Mouse (Mus musculus): ENCODE results near the gene Scgb2b20. TPM values are rescaled to one million over a fixed set of nuclear protein-coding genes. Genes with fewer than 3 reads are reported as not detected.
"Not testable (repeated sequence)": the region's sequence is repeated elsewhere in the genome, so short reads cannot be mapped to it uniquely, and the experiment has no call there.

The Scgb2b20 gene
- not detected in 2 replicates for polyA plus RNA-seq (2014; fragmentation: Nextera tagmentation; extraction: Ambion mirVana)

- H3K4me3 ChIP-seq (ENCODE audit: low read depth, low read length); H3K4me2 ChIP-seq (replicated peaks; ENCODE audit: low read depth, low read length); H3K9me3 ChIP-seq (ENCODE audit: control insufficient read depth, low read length); H3K36me3 ChIP-seq (ENCODE audit: control insufficient read depth, insufficient read depth, low read length); ATAC-seq (ENCODE audit: low FRiP score); H3K9ac ChIP-seq (ENCODE audit: low read depth, low read length); H3K27me3 ChIP-seq (ENCODE audit: control insufficient read depth, insufficient read depth, low read length); H3K27ac ChIP-seq (ENCODE audit: low read depth, low read length); H3K4me1 ChIP-seq (replicated peaks; ENCODE audit: control insufficient read depth, insufficient read depth, low read length); DNase-seq (ENCODE audit: low spot score): not testable (repeated sequence)
- 86% methylated on average over 2 of the region's 2 CpGs for WGBS
These were observed at the start of gene Scgb2b20 for GRCm38 (mm10) chr7:33366222-33366621. Scgb2b20 (minus strand) TSS chr7:33366322.

GRCm38 (mm10) chr7:33409681-33410080, 43.6 kb upstream of the Scgb2b20 start:
- not testable (repeated sequence) for ATAC-seq (ENCODE audit: low FRiP score); H3K4me3 ChIP-seq (ENCODE audit: low read depth, low read length); H3K27ac ChIP-seq (ENCODE audit: low read depth, low read length); H3K4me2 ChIP-seq (replicated peaks; ENCODE audit: low read depth, low read length); H3K9ac ChIP-seq (ENCODE audit: low read depth, low read length); H3K9me3 ChIP-seq (ENCODE audit: control insufficient read depth, low read length); H3K36me3 ChIP-seq (ENCODE audit: control insufficient read depth, insufficient read depth, low read length); DNase-seq (ENCODE audit: low spot score); H3K27me3 ChIP-seq (ENCODE audit: control insufficient read depth, insufficient read depth, low read length); H3K4me1 ChIP-seq (replicated peaks; ENCODE audit: control insufficient read depth, insufficient read depth, low read length)
- 60% methylated on average over 1 of the region's 1 CpGs for WGBS

- no peak overlapping the region for H3K9ac ChIP-seq (ENCODE audit: low read depth, low read length)
- DNase-seq (ENCODE audit: low spot score) (no peak), ATAC-seq (ENCODE audit: low FRiP score) (no peak)
- no peak overlapping the region for H3K27ac ChIP-seq (ENCODE audit: low read depth, low read length)
- H3K4me1 ChIP-seq (replicated peaks; ENCODE audit: control insufficient read depth, insufficient read depth, low read length), result no peaks in the 10 kb centered on the region
- H3K4me2 ChIP-seq (replicated peaks; ENCODE audit: low read depth, low read length), result no peak overlapping the region
- H3K36me3 ChIP-seq (ENCODE audit: control insufficient read depth, insufficient read depth, low read length), result no peaks in the 10 kb centered on the region
- 82% methylated on average over 1 of the region's 1 CpGs for WGBS
- H3K27me3 ChIP-seq (ENCODE audit: control insufficient read depth, insufficient read depth, low read length), result no peaks in the 10 kb centered on the region
- no peak overlapping the region for H3K4me3 ChIP-seq (ENCODE audit: low read depth, low read length)
- H3K9me3 ChIP-seq (ENCODE audit: control insufficient read depth, low read length), result no peaks in the 10 kb centered on the region
These were observed 35.5 kb upstream of the Scgb2b20 start for GRCm38 (mm10) chr7:33401650-33402049.

DNA sequence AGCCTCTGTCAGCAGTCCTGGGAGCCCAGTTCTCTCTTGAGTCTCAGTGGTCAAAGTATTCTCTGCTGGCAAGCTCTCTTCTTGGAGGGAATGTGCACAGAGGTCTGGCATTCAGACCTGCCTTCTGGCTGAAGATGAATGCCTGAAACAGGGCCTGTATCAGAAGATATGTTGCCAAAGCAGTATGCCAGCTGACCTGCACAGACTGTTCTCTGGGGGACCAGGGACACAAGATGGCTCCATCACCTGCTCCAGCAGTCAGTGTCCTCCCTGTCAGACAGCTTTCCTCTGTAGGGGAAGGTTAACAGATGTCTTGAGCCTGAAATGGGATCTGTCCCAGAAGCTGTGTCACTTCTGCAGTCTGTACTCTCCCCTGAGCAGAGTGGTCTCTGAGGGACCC, 33.6 kb upstream of the Scgb2b20 start:
- ATAC-seq (ENCODE audit: low FRiP score); H3K27me3 ChIP-seq (ENCODE audit: control insufficient read depth, insufficient read depth, low read length); H3K4me1 ChIP-seq (replicated peaks; ENCODE audit: control insufficient read depth, insufficient read depth, low read length); H3K4me2 ChIP-seq (replicated peaks; ENCODE audit: low read depth, low read length); H3K27ac ChIP-seq (ENCODE audit: low read depth, low read length); H3K9me3 ChIP-seq (ENCODE audit: control insufficient read depth, low read length); DNase-seq (ENCODE audit: low spot score); H3K4me3 ChIP-seq (ENCODE audit: low read depth, low read length); H3K36me3 ChIP-seq (ENCODE audit: control insufficient read depth, insufficient read depth, low read length); H3K9ac ChIP-seq (ENCODE audit: low read depth, low read length): not testable (repeated sequence)

DNA sequence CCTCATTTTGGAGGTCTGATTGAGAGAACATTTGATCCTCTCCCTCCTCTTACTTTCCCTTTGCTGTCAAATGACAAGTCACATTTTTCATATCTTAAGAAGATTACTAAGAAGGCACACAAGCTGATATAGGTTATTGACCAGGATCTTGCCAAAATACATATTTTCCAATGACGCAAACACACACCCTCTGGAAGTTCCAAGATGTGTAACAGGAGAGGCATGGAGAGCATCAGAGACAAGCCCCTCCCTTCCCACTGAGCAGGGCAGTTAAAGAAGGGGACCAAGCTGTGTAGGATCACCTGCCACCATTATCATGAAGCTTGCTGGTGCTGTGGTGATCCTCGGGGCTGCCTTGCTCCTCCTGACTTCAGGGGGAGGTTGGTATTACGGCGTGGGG, 6.8 kb upstream of the Scgb2b20 start, which contains the start of gene Scgb1b20:
Gene Scgb1b20, plus strand, starts transcription at position 301 of the 400 bp plus-strand sequence.
- not testable (repeated sequence) for H3K4me1 ChIP-seq (replicated peaks; ENCODE audit: control insufficient read depth, insufficient read depth, low read length); H3K4me2 ChIP-seq (replicated peaks; ENCODE audit: low read depth, low read length); H3K27ac ChIP-seq (ENCODE audit: low read depth, low read length); H3K4me3 ChIP-seq (ENCODE audit: low read depth, low read length); H3K36me3 ChIP-seq (ENCODE audit: control insufficient read depth, insufficient read depth, low read length); H3K9ac ChIP-seq (ENCODE audit: low read depth, low read length); DNase-seq (ENCODE audit: low spot score); H3K9me3 ChIP-seq (ENCODE audit: control insufficient read depth, low read length); H3K27me3 ChIP-seq (ENCODE audit: control insufficient read depth, insufficient read depth, low read length); ATAC-seq (ENCODE audit: low FRiP score)
- WGBS, result 78% methylated on average over 4 of the region's 4 CpGs

Other genes starting within 250 kb of the Scgb2b20 start
- gene Scgb2b18, start 192.5 kb downstream of the Scgb2b20 start, polyA plus RNA-seq (2014; fragmentation: Nextera tagmentation; extraction: Ambion mirVana), result not detected in 2 replicates
- not detected in 2 replicates for gene Scgb1b18, start 180.8 kb downstream of the Scgb2b20 start, polyA plus RNA-seq (2014; fragmentation: Nextera tagmentation; extraction: Ambion mirVana)
- gene Scgb2b19, start 86.0 kb downstream of the Scgb2b20 start, polyA plus RNA-seq (2014; fragmentation: Nextera tagmentation; extraction: Ambion mirVana), result not detected in 2 replicates
- not detected in 2 replicates for gene Scgb1b19, start 79.0 kb downstream of the Scgb2b20 start, polyA plus RNA-seq (2014; fragmentation: Nextera tagmentation; extraction: Ambion mirVana)
- gene Scgb1b20, start 6.9 kb upstream of the Scgb2b20 start, polyA plus RNA-seq (2014; fragmentation: Nextera tagmentation; extraction: Ambion mirVana), result not detected in 2 replicates
- not detected in 2 replicates for gene Scgb2b21, start 154.1 kb upstream of the Scgb2b20 start, polyA plus RNA-seq (2014; fragmentation: Nextera tagmentation; extraction: Ambion mirVana)